In the genomic region with DNA sequence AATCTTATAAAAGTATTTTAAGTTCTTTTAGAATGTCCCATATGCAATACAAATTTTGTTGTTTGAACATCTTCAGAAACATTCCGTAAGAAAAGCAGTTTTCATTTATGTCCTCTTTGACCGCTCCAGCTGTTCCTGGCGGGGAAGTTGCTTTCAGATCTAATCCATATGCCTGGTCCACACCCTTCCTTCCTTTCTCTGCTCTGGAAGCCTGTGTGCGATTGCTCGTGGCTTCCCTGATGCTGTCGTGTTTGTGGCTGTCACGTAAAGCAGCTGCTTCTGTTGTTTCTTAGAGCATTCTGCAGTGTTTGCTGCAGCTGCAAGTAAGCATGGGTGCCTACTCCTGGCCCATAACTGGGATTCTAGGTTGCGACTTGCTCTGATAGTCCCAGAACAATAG, we compare ENCODE assay signal across 8 mouse cellular contexts. TPM values are rescaled to one million over a fixed set of nuclear protein-coding genes. Genes with fewer than 3 reads are reported as not detected.
DNase-seq lines count a peak whose midpoint lies in the region; ATAC-seq lines count a peak whose summit lies in the region.

No protein-coding gene starts in this region.

- ATAC-seq in limb, embryonic 15.5 days (ENCODE audit: insufficient number of reproducible peaks, low FRiP score, low TSS enrichment, low read depth) = no peak
- ATAC-seq in hindbrain, embryonic 13.5 days (ENCODE audit: low FRiP score) = no peak

- intact Hi-C loops in gastrocnemius, postnatal 14 days (cut with DNase I; ENCODE audit: low total_unique reads) = no loop called here
- intact Hi-C loops in heart, postnatal 25 days (cut with DNase I) = no loop called here

- 43% methylated on average over 8 of the region's 8 CpGs for WGBS in limb, embryonic 15.5 days
- WGBS in hindbrain, embryonic 13.5 days = 82% methylated on average over 8 of the region's 8 CpGs

- peak; percentile 19 for DNase-seq in gastrocnemius, postnatal 14 days
- DNase-seq in gastrocnemius, adult 18-20 months (ENCODE audit: low spot score) = no peak
- DNase-seq in heart, postnatal 25 days (ENCODE audit: low spot score) = peak; percentile 14
- DNase-seq in skeletal muscle tissue, adult 2 months (ENCODE audit: low read depth, low spot score) = peak; percentile 31
- DNase-seq in layer of hippocampus, postnatal 14 days (ENCODE audit: low spot score in 2 of 2) = no peak
- DNase-seq in testis, postnatal 14 days (ENCODE audit: low spot score) = no peak

- peaks cover 16% of the 10 kb centered on the region; the same call in 1 of the 2 replicates for H3K36me3 ChIP-seq in limb, embryonic 15.5 days
- H3K36me3 ChIP-seq in hindbrain, embryonic 13.5 days = no peaks in the 10 kb centered on the region

- H3K9me3 ChIP-seq in limb, embryonic 15.5 days = no peaks in the 10 kb centered on the region
- H3K9me3 ChIP-seq in hindbrain, embryonic 13.5 days = no peaks in the 10 kb centered on the region

- no peaks in the 10 kb centered on the region for H3K27me3 ChIP-seq in limb, embryonic 15.5 days
- no peaks in the 10 kb centered on the region for H3K27me3 ChIP-seq in hindbrain, embryonic 13.5 days

- H3K4me1 ChIP-seq in limb, embryonic 15.5 days = no peaks in the 10 kb centered on the region
- no peaks in the 10 kb centered on the region for H3K4me1 ChIP-seq in hindbrain, embryonic 13.5 days (replicated peaks)

- H3K27ac ChIP-seq in limb, embryonic 15.5 days = peak overlapping the region; percentile 70
- no peak overlapping the region for H3K27ac ChIP-seq in hindbrain, embryonic 13.5 days

- no peak overlapping the region for H3K4me3 ChIP-seq in limb, embryonic 15.5 days
- H3K4me3 ChIP-seq in hindbrain, embryonic 13.5 days = no peak overlapping the region

- no peak overlapping the region for H3K9ac ChIP-seq in limb, embryonic 15.5 days
- no peak overlapping the region for H3K9ac ChIP-seq in hindbrain, embryonic 13.5 days

- H3K4me2 ChIP-seq in limb, embryonic 15.5 days = no peak overlapping the region
- no peak overlapping the region for H3K4me2 ChIP-seq in hindbrain, embryonic 13.5 days

RNA-seq across cellular contexts. Expression of a gene that starts 32.4 kb away (rescaled TPM):
- total RNA-seq in gastrocnemius, postnatal 14 days (2021) = 10 to 100 TPM; 40.3 to 47.4 TPM
- 10 to 100 TPM; 43.4 to 46.9 TPM for total RNA-seq in gastrocnemius, adult 18-20 months (2021)
- total RNA-seq in heart, postnatal 25 days (2021) = 10 to 100 TPM; 49.4 to 49.6 TPM
- polyA plus RNA-seq in limb, embryonic 15.5 days (2015; fragmentation: Nextera tagmentation; extraction: Ambion mirVana) = 180 and 186 TPM in 2 replicates
- total RNA-seq in layer of hippocampus, postnatal 14 days (2021) = 10 to 100 TPM; 62.0 to 62.9 TPM
- polyA plus RNA-seq in hindbrain, embryonic 13.5 days (2015; fragmentation: Nextera tagmentation; extraction: Ambion mirVana) = 233 and 236 TPM in 2 replicates

RNA-seq across cellular contexts. Expression of a gene that starts 36.6 kb away (rescaled TPM):
- 1 to 10 TPM; 2.9 to 4.7 TPM for total RNA-seq in gastrocnemius, postnatal 14 days (2021)
- 1 to 10 TPM; 2.8 to 3.5 TPM for total RNA-seq in gastrocnemius, adult 18-20 months (2021)
- total RNA-seq in heart, postnatal 25 days (2021) = 1 to 10 TPM; 2.0 to 2.5 TPM
- 16.3 and 16.7 TPM in 2 replicates for polyA plus RNA-seq in limb, embryonic 15.5 days (2015; fragmentation: Nextera tagmentation; extraction: Ambion mirVana)
- total RNA-seq in layer of hippocampus, postnatal 14 days (2021) = under 1 TPM; 0.67 to 0.94 TPM
- polyA plus RNA-seq in hindbrain, embryonic 13.5 days (2015; fragmentation: Nextera tagmentation; extraction: Ambion mirVana) = 1.3 and 1.5 TPM in 2 replicates

Comparison
In these comparisons a context has a peak if more than half of its experiments do, and no peak if none do; other contexts are left out.
1. DNase-seq: peak in gastrocnemius, postnatal 14 days (single experiment), heart, postnatal 25 days (single experiment) and skeletal muscle tissue, adult 2 months (single experiment); none in gastrocnemius, adult 18-20 months (single experiment), layer of hippocampus, postnatal 14 days (0 of 2) and testis, postnatal 14 days (single experiment).